Mouse (Mus musculus): Measurements from ENCODE around the gene 2210016F16Rik. TPM values are rescaled to one million over a fixed set of nuclear protein-coding genes. Genes with fewer than 3 reads are reported as not detected.

The 2210016F16Rik gene
- polyA plus RNA-seq, 2 experiments, result 15.7 to 30.1 TPM

DNA sequence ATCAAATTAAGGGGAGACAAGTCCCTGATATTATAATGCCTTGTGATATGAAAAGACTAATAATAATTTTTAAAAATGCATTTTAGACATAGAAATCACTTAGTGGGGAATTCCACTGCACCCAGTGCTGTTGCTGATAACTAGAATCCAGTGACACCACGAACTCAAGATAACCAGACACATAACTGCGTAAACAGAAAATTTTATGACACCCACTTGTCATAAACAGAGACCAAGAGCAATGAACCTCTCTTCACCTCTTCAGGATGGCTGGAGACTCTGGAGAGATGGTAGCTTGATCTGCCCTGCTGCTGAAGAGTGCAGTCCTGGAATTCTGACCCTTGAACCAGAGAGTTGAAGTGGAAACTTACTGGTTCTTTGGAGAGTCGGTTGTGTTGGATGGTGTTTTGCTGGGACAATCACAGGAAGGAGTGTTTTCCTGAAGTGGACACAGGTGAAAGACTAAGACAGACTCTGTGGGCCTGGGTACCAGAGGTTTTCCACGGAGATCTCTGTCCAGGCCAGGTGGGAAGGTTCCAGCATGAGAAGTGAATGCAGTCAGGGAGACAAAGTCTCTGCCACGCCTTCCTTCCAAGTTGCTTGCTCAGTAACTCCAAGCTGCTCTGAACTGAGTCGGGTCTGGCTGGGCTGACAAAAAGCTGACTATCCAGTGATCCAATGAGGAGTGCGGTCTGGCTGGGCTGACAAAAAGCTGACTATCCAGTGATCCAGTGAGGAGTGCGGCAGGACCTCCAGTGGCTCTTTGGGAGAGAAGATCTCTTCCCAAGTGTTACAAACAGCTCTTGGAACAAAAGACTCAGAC lies 20.5 kb downstream of the 2210016F16Rik start:
- Histone ChIP-seq H3K4me1 (ENCODE audit: control insufficient read depth, insufficient read depth, low read length) (no peaks in the 10 kb centered on the region), H3K36me3 (ENCODE audit: control insufficient read depth, insufficient read depth, low read length) (no peaks in the 10 kb centered on the region), H3K27ac (replicated peaks; ENCODE audit: low read depth, low read length) (no peak overlapping the region), H3K9ac (ENCODE audit: low read depth, low read length, severe bottlenecking) (no peak overlapping the region), H3K4me3 (replicated peaks; ENCODE audit: low read length) (no peak overlapping the region), H3K9me3 (ENCODE audit: control insufficient read depth, low read length) (no peaks in the 10 kb centered on the region), H3K4me2 (replicated peaks; ENCODE audit: low read depth, low read length, severe bottlenecking) (no peak overlapping the region), H3K27me3 (ENCODE audit: control insufficient read depth, insufficient read depth, low read length) (no peaks in the 10 kb centered on the region)
- DNase-seq (ENCODE audit: low spot score) (no peak), ATAC-seq (ENCODE audit: low FRiP score, low read depth) (no peak)
- 81% methylated on average over 8 of the region's 8 CpGs for WGBS
- TF ChIP-seq POLR2A (IDR thresholded peaks at IDR 0.05; ENCODE audit: borderline replicate concordance, extremely low read depth, insufficient read depth, insufficient read length), result no peak

DNA sequence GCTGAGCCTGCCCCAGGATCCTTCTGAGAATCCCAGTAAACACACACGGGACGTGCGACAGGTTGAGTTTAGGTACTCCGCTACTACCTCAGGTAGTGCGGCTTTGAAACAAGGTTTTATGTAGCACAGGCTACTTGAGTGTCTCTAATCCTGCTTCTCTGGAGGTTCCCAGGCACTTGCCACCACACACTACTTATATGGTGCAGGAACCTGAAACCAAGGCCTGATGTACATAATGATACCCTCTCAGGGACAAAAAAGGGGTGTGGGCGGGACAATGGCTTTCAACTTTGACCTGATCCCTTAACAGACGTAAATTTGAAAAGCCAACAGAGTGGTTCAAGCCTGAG lies 25.7 kb downstream of the 2210016F16Rik start:
- peak; percentile 57 for ATAC-seq (ENCODE audit: low FRiP score, low read depth)
- 7% methylated on average over 7 of the region's 7 CpGs for WGBS
- no peak for TF ChIP-seq POLR2A (IDR thresholded peaks at IDR 0.05; ENCODE audit: borderline replicate concordance, extremely low read depth, insufficient read depth, insufficient read length)
- Histone ChIP-seq H3K27ac (replicated peaks; ENCODE audit: low read depth, low read length) (no peak overlapping the region), H3K36me3 (ENCODE audit: control insufficient read depth, insufficient read depth, low read length) (no peaks in the 10 kb centered on the region), H3K4me1 (ENCODE audit: control insufficient read depth, insufficient read depth, low read length) (no peaks in the 10 kb centered on the region), H3K4me2 (replicated peaks; ENCODE audit: low read depth, low read length, severe bottlenecking) (peak overlapping the region; percentile 91), H3K27me3 (ENCODE audit: control insufficient read depth, insufficient read depth, low read length) (no peaks in the 10 kb centered on the region), H3K4me3 (replicated peaks; ENCODE audit: low read length) (peak overlapping the region; percentile 63), H3K9me3 (ENCODE audit: control insufficient read depth, low read length) (no peaks in the 10 kb centered on the region), H3K9ac (ENCODE audit: low read depth, low read length, severe bottlenecking) (0 out of 2 replicates have a peak overlapping the region, but pooled peaks have one; percentile 57)
- no peak for DNase-seq (ENCODE audit: low spot score)

DNA sequence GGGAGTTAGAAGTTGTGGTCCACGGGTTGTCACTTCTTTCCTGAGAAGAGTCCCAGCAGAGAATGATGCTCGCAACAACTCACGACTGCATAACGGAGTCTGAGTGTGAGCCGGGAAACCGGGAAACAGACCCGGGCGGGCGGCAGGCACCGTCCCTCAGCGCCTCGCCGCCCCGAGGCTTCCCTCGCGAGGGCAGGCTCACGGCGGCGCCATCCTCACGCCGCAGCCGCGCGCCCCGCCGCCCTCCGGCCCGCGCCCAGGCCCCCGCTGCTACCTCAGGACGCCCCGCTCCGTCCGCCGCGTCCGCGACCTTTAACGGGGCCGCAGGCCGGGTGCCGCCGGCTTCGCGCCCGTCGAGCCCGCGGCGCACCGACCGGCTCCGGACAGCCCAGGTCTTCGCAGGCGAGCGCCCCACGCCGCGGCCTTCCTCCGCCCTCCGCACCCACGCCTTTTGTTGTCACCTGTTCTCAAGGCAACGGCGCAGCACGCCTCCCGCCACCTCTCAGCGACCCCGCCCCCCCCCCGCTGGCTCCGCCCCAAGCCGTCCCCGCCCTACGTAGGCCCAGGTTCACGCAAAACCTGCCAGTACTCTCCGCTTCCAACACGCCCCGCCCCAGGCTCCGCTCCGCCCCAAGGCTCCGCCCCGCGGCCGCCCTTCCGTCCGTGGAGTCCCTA lies 26.3 kb downstream of the 2210016F16Rik start, which contains the start of gene Kif27:
Gene Kif27, minus strand, starts transcription at position 494 of the 675 bp plus-strand sequence.
- no peaks in the 10 kb centered on the region for H3K4me1 ChIP-seq (ENCODE audit: control insufficient read depth, insufficient read depth, low read length)
- no peaks in the 10 kb centered on the region for H3K36me3 ChIP-seq (ENCODE audit: control insufficient read depth, insufficient read depth, low read length)
- no peaks in the 10 kb centered on the region for H3K27me3 ChIP-seq (ENCODE audit: control insufficient read depth, insufficient read depth, low read length)
- no peaks in the 10 kb centered on the region for H3K9me3 ChIP-seq (ENCODE audit: control insufficient read depth, low read length)
- peak within 1 kb of the TSS; percentile 63 for H3K4me3 ChIP-seq (replicated peaks; ENCODE audit: low read length)
- no peak for TF ChIP-seq POLR2A (IDR thresholded peaks at IDR 0.05; ENCODE audit: borderline replicate concordance, extremely low read depth, insufficient read depth, insufficient read length)
- under 1% methylated on average over 53 of the region's 85 CpGs for WGBS
- H3K9ac ChIP-seq (ENCODE audit: low read depth, low read length, severe bottlenecking), result peak within 1 kb of the TSS; percentile 57
- DNase-seq (ENCODE audit: low spot score) (peak; percentile 80), ATAC-seq (ENCODE audit: low FRiP score, low read depth) (peak; percentile 98)
- peak within 1 kb of the TSS; percentile 91 for H3K4me2 ChIP-seq (replicated peaks; ENCODE audit: low read depth, low read length, severe bottlenecking)
- 0 out of 2 replicates have a peak within 1 kb of the TSS, but pooled peaks have one; percentile 38 for H3K27ac ChIP-seq (replicated peaks; ENCODE audit: low read depth, low read length)

DNA sequence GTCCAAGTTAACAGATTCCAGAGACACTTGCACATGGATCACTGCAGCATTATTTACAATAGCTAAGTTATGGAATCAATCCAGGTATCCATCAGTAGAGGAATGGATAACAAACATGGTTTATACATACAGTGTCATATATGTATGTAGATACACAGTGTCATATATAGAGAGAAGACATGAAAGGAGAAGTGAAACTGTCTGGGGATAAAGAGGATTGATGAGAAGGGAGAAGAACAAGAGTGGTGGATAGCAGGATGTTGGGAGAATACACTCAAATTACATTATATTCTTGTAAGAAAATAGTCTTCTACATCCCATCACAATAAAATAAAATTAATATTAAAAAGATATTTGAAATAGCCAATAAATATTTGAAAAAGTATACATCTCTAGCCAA lies 32.0 kb downstream of the 2210016F16Rik start:
- ATAC-seq (ENCODE audit: low FRiP score, low read depth), result no peak
- Histone ChIP-seq H3K27me3 (ENCODE audit: control insufficient read depth, insufficient read depth, low read length) (no peaks in the 10 kb centered on the region), H3K4me1 (ENCODE audit: control insufficient read depth, insufficient read depth, low read length) (no peaks in the 10 kb centered on the region), H3K4me3 (replicated peaks; ENCODE audit: low read length) (no peak overlapping the region), H3K9me3 (ENCODE audit: control insufficient read depth, low read length) (no peaks in the 10 kb centered on the region), H3K27ac (replicated peaks; ENCODE audit: low read depth, low read length) (no peak overlapping the region), H3K4me2 (replicated peaks; ENCODE audit: low read depth, low read length, severe bottlenecking) (no peak overlapping the region), H3K36me3 (ENCODE audit: control insufficient read depth, insufficient read depth, low read length) (no peaks in the 10 kb centered on the region), H3K9ac (ENCODE audit: low read depth, low read length, severe bottlenecking) (no peak overlapping the region)
- no peak for DNase-seq (ENCODE audit: low spot score)
- TF ChIP-seq POLR2A (IDR thresholded peaks at IDR 0.05; ENCODE audit: borderline replicate concordance, extremely low read depth, insufficient read depth, insufficient read length), result no peak

DNA sequence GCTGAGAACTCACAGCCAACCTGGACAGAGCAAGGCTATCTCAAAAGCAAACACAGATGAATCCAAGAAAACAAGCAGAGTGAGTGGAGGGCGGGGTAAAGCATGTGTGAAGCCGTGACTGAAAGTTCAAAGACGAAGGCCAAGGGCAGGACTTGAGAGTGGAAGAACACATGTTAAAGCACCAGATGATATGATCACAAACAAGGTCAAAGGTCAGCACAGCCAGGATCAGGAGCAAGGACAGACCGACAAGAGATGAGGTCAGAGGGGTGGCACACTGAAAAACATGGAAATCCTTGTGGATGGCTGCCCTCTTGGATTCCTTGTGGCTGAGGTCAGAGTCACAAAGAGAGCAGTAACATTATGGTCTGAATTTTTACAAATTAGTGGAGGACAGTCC lies 34.4 kb downstream of the 2210016F16Rik start:
- no peaks in the 10 kb centered on the region for H3K9me3 ChIP-seq (ENCODE audit: control insufficient read depth, low read length)
- H3K4me2 ChIP-seq (replicated peaks; ENCODE audit: low read depth, low read length, severe bottlenecking), result no peak overlapping the region
- H3K4me3 ChIP-seq (replicated peaks; ENCODE audit: low read length), result no peak overlapping the region
- no peak overlapping the region for H3K9ac ChIP-seq (ENCODE audit: low read depth, low read length, severe bottlenecking)
- ATAC-seq (ENCODE audit: low FRiP score, low read depth) (no peak), DNase-seq (ENCODE audit: low spot score) (no peak)
- no peak overlapping the region for H3K27ac ChIP-seq (replicated peaks; ENCODE audit: low read depth, low read length)
- H3K27me3 ChIP-seq (ENCODE audit: control insufficient read depth, insufficient read depth, low read length), result no peaks in the 10 kb centered on the region
- WGBS, result 61% methylated on average over 4 of the region's 4 CpGs
- TF ChIP-seq POLR2A (IDR thresholded peaks at IDR 0.05; ENCODE audit: borderline replicate concordance, extremely low read depth, insufficient read depth, insufficient read length), result no peak
- no peaks in the 10 kb centered on the region for H3K36me3 ChIP-seq (ENCODE audit: control insufficient read depth, insufficient read depth, low read length)
- no peaks in the 10 kb centered on the region for H3K4me1 ChIP-seq (ENCODE audit: control insufficient read depth, insufficient read depth, low read length)

All from limb, embryonic 14.5 days (tissue).